Mouse (Mus musculus) spleen, adult 2 months (tissue): ENCODE data around the gene Slc2a3.

ENCODE experiments used
- CTCF ChIP-seq: fragments of 200-500 bp; IDR thresholded peaks from 2 replicates; pipeline ENCODE4 v1.5.1; 2011; ENCODE audit warnings: mild to moderate bottlenecking, inconsistent platforms; ENCODE audit not compliant: insufficient read depth, insufficient read length, insufficient replicate concordance; ENCODE audit errors: extremely low read depth
- POLR2A ChIP-seq: fragments of 200-500 bp; IDR thresholded peaks from 2 replicates; pipeline ENCODE4 v1.6.1; 2011; ENCODE audit warnings: low read depth, low read length, inconsistent platforms

- TF ChIP-seq POLR2A (no peak), CTCF (no peak)
Measured at GRCm38 (mm10) chr6:122706337-122706840, 95.1 kb downstream of the Slc2a3 start.
